Mouse (Mus musculus): Measurements from ENCODE around the gene Atp5d. TPM values are rescaled to one million over a fixed set of nuclear protein-coding genes. Genes with fewer than 3 reads are reported as not detected.

Atp5d gene
- total RNA-seq, 1 experiment from 2014 or later = 920 TPM

- peak; percentile 78 for DNase-seq
Observed at GRCm38 (mm10) chr10:80152071-80152872, 13.8 kb downstream of the Atp5d start.

GRCm38 (mm10) chr10:80152873-80153260 lies 14.4 kb downstream of the Atp5d start:
- peak; percentile 91 for DNase-seq

GRCm38 (mm10) chr10:80153713-80154112 lies 15.3 kb downstream of the Atp5d start:
- DNase-seq = no peak

- no peak for DNase-seq
Observed at GRCm38 (mm10) chr10:80154384-80154783, 16.0 kb downstream of the Atp5d start.

- no peak for DNase-seq
Observed at GRCm38 (mm10) chr10:80155277-80155676, 16.8 kb downstream of the Atp5d start.

- no peak for DNase-seq
Observed at GRCm38 (mm10) chr10:80156002-80156751, 17.7 kb downstream of the Atp5d start.

GRCm38 (mm10) chr10:80156752-80157053 lies 18.3 kb downstream of the Atp5d start:
- DNase-seq = peak; percentile 49

GRCm38 (mm10) chr10:80157141-80157929 lies 18.9 kb downstream of the Atp5d start:
- DNase-seq = no peak

- DNase-seq = peak; percentile 82
Observed at GRCm38 (mm10) chr10:80158307-80158986, 20.0 kb downstream of the Atp5d start.

- peak; percentile 71 for DNase-seq
Observed at GRCm38 (mm10) chr10:80159021-80159560, 20.7 kb downstream of the Atp5d start.

- peak; percentile 99 for DNase-seq
Observed at GRCm38 (mm10) chr10:80159561-80160454, 21.4 kb downstream of the Atp5d start.

GRCm38 (mm10) chr10:80160455-80161371 lies 22.3 kb downstream of the Atp5d start:
- peak; percentile 96 for DNase-seq

GRCm38 (mm10) chr10:80161522-80162242 lies 23.2 kb downstream of the Atp5d start:
- peak; percentile 48 for DNase-seq

GRCm38 (mm10) chr10:80162243-80162608 lies 23.8 kb downstream of the Atp5d start:
- DNase-seq = peak; percentile 7

GRCm38 (mm10) chr10:80162716-80163299 lies 24.4 kb downstream of the Atp5d start:
- DNase-seq = peak; percentile 14

- peak; percentile 86 for DNase-seq
Observed at GRCm38 (mm10) chr10:80163721-80164120, 25.3 kb downstream of the Atp5d start.

GRCm38 (mm10) chr10:80164161-80164997 lies 25.9 kb downstream of the Atp5d start:
- DNase-seq = peak; percentile 43

- DNase-seq = peak; percentile 98
Observed at GRCm38 (mm10) chr10:80164998-80165344, 26.5 kb downstream of the Atp5d start.

All from adrenal gland, postnatal 14 days (tissue).